Mouse (Mus musculus) hindbrain, embryonic 13.5 days (tissue): ENCODE measurements around the gene Mrpl57. TPM values are rescaled to one million over a fixed set of nuclear protein-coding genes. Genes with fewer than 3 reads are reported as not detected.
"Not testable (repeated sequence)": the region's sequence is repeated elsewhere in the genome, so short reads cannot be mapped to it uniquely, and the experiment has no call there.

Source experiments
- ATAC-seq: fragments of 200-750 bp; cut with Nextera tagmentation; 2 replicates; pipeline ENCODE4 v1.8.0; 2017; ENCODE audit warnings: moderate TSS enrichment; ENCODE audit not compliant: low FRiP score
- H3K27ac ChIP-seq: fragments of 300-500 bp; sonication (generic); 2 replicates; pipeline ENCODE4 v1.5.1; 2015; ENCODE audit warnings: inconsistent platforms, mild to moderate bottlenecking, moderate library complexity
- H3K27me3 ChIP-seq: fragments of 300-500 bp; sonication (generic); 2 replicates; pipeline ENCODE4 v1.6.1; 2015; ENCODE audit warnings: mild to moderate bottlenecking, inconsistent platforms
- H3K36me3 ChIP-seq: fragments of 300-500 bp; sonication (generic); 2 replicates; pipeline ENCODE4 v1.6.1; 2015; ENCODE audit warnings: mild to moderate bottlenecking, inconsistent platforms
- H3K4me1 ChIP-seq: fragments of 300-500 bp; sonication (generic); replicated peaks from 2 replicates; pipeline ENCODE4 v1.6.1; 2015; ENCODE audit warnings: inconsistent platforms
- H3K4me2 ChIP-seq: fragments of 300-500 bp; sonication (generic); 2 replicates; pipeline ENCODE4 v1.6.1; 2015; ENCODE audit warnings: inconsistent platforms, mild to moderate bottlenecking, moderate library complexity
- H3K4me3 ChIP-seq: fragments of 300-500 bp; sonication (generic); 2 replicates; pipeline ENCODE4 v1.5.1; 2015; ENCODE audit warnings: mild to moderate bottlenecking, inconsistent platforms
- H3K9ac ChIP-seq: fragments of 300-500 bp; sonication (generic); 2 replicates; pipeline ENCODE4 v1.6.1; 2015; ENCODE audit warnings: mild to moderate bottlenecking, inconsistent platforms
- H3K9me3 ChIP-seq: fragments of 300-500 bp; sonication (generic); 2 replicates; pipeline ENCODE4 v1.6.1; 2016; ENCODE audit warnings: inconsistent platforms
- WGBS: fragments of 180-500 bp; shearing (Covaris S2); methylation state at CpG from one replicate; pipeline ENCODE4 v1.1.7; 2015; 5-methylcytosine and 5-hydroxymethylcytosine counted together
- polyA plus RNA-seq: library from polyadenylated mRNA; unstranded; fragments of >200 nt; fragmentation: Nextera tagmentation; extraction: Ambion mirVana; gene quantifications from 2 replicates; pipeline ENCODE4 v1.2.1, GENCODE M21; 2015

Gene Mrpl57
- polyA plus RNA-seq, 1 experiment from 2014 or later = 153 TPM

GRCm38 (mm10) chr14:57827284-57827683 is 1.2 kb downstream of the Mrpl57 start:
- H3K9ac ChIP-seq = peak overlapping the region; percentile 90
- peak overlapping the region; percentile 81 for H3K4me3 ChIP-seq
- no peaks in the 10 kb centered on the region for H3K27me3 ChIP-seq
- H3K27ac ChIP-seq = no peak overlapping the region; the same call in 1 of the 2 replicates
- H3K36me3 ChIP-seq = no peaks in the 10 kb centered on the region
- H3K9me3 ChIP-seq = no peaks in the 10 kb centered on the region
- no peak for ATAC-seq
- H3K4me1 ChIP-seq = peaks cover 22% of the 10 kb centered on the region
- WGBS = 82% methylated on average over 1 of the region's 1 CpGs
- H3K4me2 ChIP-seq = peak overlapping the region; percentile 71

GRCm38 (mm10) chr14:57833526-57833925 is 7.5 kb downstream of the Mrpl57 start:
- 97% methylated on average over 2 of the region's 2 CpGs for WGBS
- no peak overlapping the region for H3K9ac ChIP-seq
- H3K4me3 ChIP-seq = no peak overlapping the region
- no peaks in the 10 kb centered on the region for H3K9me3 ChIP-seq
- no peak overlapping the region for H3K4me2 ChIP-seq
- H3K27ac ChIP-seq = no peak overlapping the region
- no peaks in the 10 kb centered on the region for H3K27me3 ChIP-seq
- ATAC-seq = no peak
- H3K4me1 ChIP-seq = no peaks in the 10 kb centered on the region
- peaks cover 37% of the 10 kb centered on the region for H3K36me3 ChIP-seq

- 95% methylated on average over 10 of the region's 10 CpGs for WGBS
- no peak overlapping the region for H3K4me3 ChIP-seq
- no peaks in the 10 kb centered on the region for H3K27me3 ChIP-seq
- no peak overlapping the region for H3K4me2 ChIP-seq
- H3K36me3 ChIP-seq = peaks cover 50% of the 10 kb centered on the region
- no peaks in the 10 kb centered on the region for H3K9me3 ChIP-seq
- H3K4me1 ChIP-seq = no peaks in the 10 kb centered on the region
- no peak for ATAC-seq
- no peak overlapping the region for H3K9ac ChIP-seq
- no peak overlapping the region for H3K27ac ChIP-seq
Measured at GRCm38 (mm10) chr14:57835157-57835556, 9.1 kb downstream of the Mrpl57 start.

GRCm38 (mm10) chr14:57844535-57844934 is 18.5 kb downstream of the Mrpl57 start:
- ATAC-seq = no peak
- Histone ChIP-seq H3K9ac (no peak overlapping the region), H3K4me2 (no peak overlapping the region), H3K9me3 (no peaks in the 10 kb centered on the region), H3K27ac (no peak overlapping the region), H3K36me3 (peaks cover 60% of the 10 kb centered on the region), H3K4me1 (no peaks in the 10 kb centered on the region), H3K27me3 (no peaks in the 10 kb centered on the region), H3K4me3 (no peak overlapping the region)
- WGBS = 92% methylated on average over 3 of the region's 3 CpGs

GRCm38 (mm10) chr14:57848061-57848460 is 22.0 kb downstream of the Mrpl57 start:
- WGBS = 84% methylated on average over 5 of the region's 5 CpGs
- not testable (repeated sequence) for H3K27ac ChIP-seq, H3K9ac ChIP-seq, H3K4me1 ChIP-seq, H3K4me2 ChIP-seq, H3K27me3 ChIP-seq, H3K4me3 ChIP-seq, ATAC-seq, H3K9me3 ChIP-seq
- peaks cover 56% of the 10 kb centered on the region for H3K36me3 ChIP-seq

GRCm38 (mm10) chr14:57848646-57849045 is 22.6 kb downstream of the Mrpl57 start:
- Histone ChIP-seq H3K4me1 (no peaks in the 10 kb centered on the region), H3K4me3 (no peak overlapping the region), H3K4me2 (no peak overlapping the region), H3K27me3 (no peaks in the 10 kb centered on the region), H3K9me3 (no peaks in the 10 kb centered on the region), H3K9ac (no peak overlapping the region), H3K27ac (no peak overlapping the region), H3K36me3 (peaks cover 59% of the 10 kb centered on the region)
- WGBS = 90% methylated on average over 2 of the region's 2 CpGs
- no peak for ATAC-seq

- Histone ChIP-seq H3K9ac (no peak overlapping the region), H3K36me3 (peaks cover 50% of the 10 kb centered on the region), H3K4me1 (no peaks in the 10 kb centered on the region), H3K27ac (no peak overlapping the region), H3K27me3 (no peaks in the 10 kb centered on the region), H3K4me2 (no peak overlapping the region), H3K9me3 (no peaks in the 10 kb centered on the region), H3K4me3 (no peak overlapping the region)
- WGBS = 90% methylated on average over 3 of the region's 3 CpGs
- no peak for ATAC-seq
Measured at GRCm38 (mm10) chr14:57850330-57850729, 24.3 kb downstream of the Mrpl57 start.

- WGBS = 77% methylated on average over 2 of the region's 2 CpGs
- Histone ChIP-seq H3K4me1 (no peaks in the 10 kb centered on the region), H3K27me3 (no peaks in the 10 kb centered on the region), H3K9me3 (no peaks in the 10 kb centered on the region), H3K36me3 (peaks cover 48% of the 10 kb centered on the region), H3K4me2 (no peak overlapping the region), H3K9ac (no peak overlapping the region), H3K4me3 (no peak overlapping the region), H3K27ac (no peak overlapping the region)
- no peak for ATAC-seq
Measured at GRCm38 (mm10) chr14:57852961-57853360, 26.9 kb downstream of the Mrpl57 start.

GRCm38 (mm10) chr14:57856037-57856436 is 30.0 kb downstream of the Mrpl57 start:
- H3K27me3 ChIP-seq, H3K4me3 ChIP-seq, H3K9me3 ChIP-seq, H3K4me2 ChIP-seq, ATAC-seq, H3K4me1 ChIP-seq, H3K9ac ChIP-seq, H3K27ac ChIP-seq: not testable (repeated sequence)
- peaks cover 48% of the 10 kb centered on the region for H3K36me3 ChIP-seq

GRCm38 (mm10) chr14:57858601-57859000 is 32.6 kb downstream of the Mrpl57 start:
- H3K36me3 ChIP-seq = peaks cover 37% of the 10 kb centered on the region
- no peak overlapping the region for H3K4me3 ChIP-seq
- H3K4me2 ChIP-seq = no peak overlapping the region
- WGBS = 89% methylated on average over 2 of the region's 2 CpGs
- H3K4me1 ChIP-seq = no peaks in the 10 kb centered on the region
- no peak overlapping the region for H3K27ac ChIP-seq
- no peaks in the 10 kb centered on the region for H3K9me3 ChIP-seq
- no peak overlapping the region for H3K9ac ChIP-seq
- ATAC-seq = no peak
- no peaks in the 10 kb centered on the region for H3K27me3 ChIP-seq

- Histone ChIP-seq H3K4me1 (no peaks in the 10 kb centered on the region), H3K4me2 (no peak overlapping the region), H3K4me3 (no peak overlapping the region), H3K9me3 (no peaks in the 10 kb centered on the region), H3K36me3 (peaks cover 41% of the 10 kb centered on the region), H3K9ac (no peak overlapping the region), H3K27me3 (no peaks in the 10 kb centered on the region), H3K27ac (no peak overlapping the region)
- ATAC-seq = no peak
Measured at GRCm38 (mm10) chr14:57859520-57859919, 33.5 kb downstream of the Mrpl57 start.

GRCm38 (mm10) chr14:57861987-57862412 is 36.0 kb downstream of the Mrpl57 start:
- H3K36me3 ChIP-seq = peaks cover 52% of the 10 kb centered on the region
- no peak for ATAC-seq

GRCm38 (mm10) chr14:57863129-57863528 is 37.1 kb downstream of the Mrpl57 start:
- no peaks in the 10 kb centered on the region for H3K27me3 ChIP-seq
- no peak overlapping the region for H3K27ac ChIP-seq
- no peak overlapping the region for H3K4me3 ChIP-seq
- H3K36me3 ChIP-seq = peaks cover 51% of the 10 kb centered on the region
- no peak overlapping the region for H3K9ac ChIP-seq
- WGBS = 85% methylated on average over 2 of the region's 2 CpGs
- ATAC-seq = no peak
- H3K9me3 ChIP-seq = no peaks in the 10 kb centered on the region
- H3K4me1 ChIP-seq = no peaks in the 10 kb centered on the region
- H3K4me2 ChIP-seq = no peak overlapping the region

More at GRCm38 (mm10) chr14:57861987-57862412, 36.0 kb downstream of the Mrpl57 start:
- Histone ChIP-seq H3K4me3 (no peak overlapping the region), H3K27me3 (no peaks in the 10 kb centered on the region), H3K9ac (no peak overlapping the region), H3K4me2 (no peak overlapping the region), H3K9me3 (no peaks in the 10 kb centered on the region), H3K4me1 (no peaks in the 10 kb centered on the region), H3K27ac (no peak overlapping the region)
- 90% methylated on average over 4 of the region's 4 CpGs for WGBS
